Mouse (Mus musculus): Measurements from ENCODE around the gene Fli1. TPM values are rescaled to one million over a fixed set of nuclear protein-coding genes. Genes with fewer than 3 reads are reported as not detected.

Fli1 gene
- polyA plus RNA-seq, 1 experiment from 2014 or later, result 11.5 TPM

GRCm38 (mm10) chr9:32489315-32489714 is 53.3 kb downstream of the Fli1 start:
- WGBS (ENCODE audit: insufficient replicate concordance), result 55% methylated on average over 4 of the region's 4 CpGs

GRCm38 (mm10) chr9:32488627-32489026 is 54.0 kb downstream of the Fli1 start:
- no peak overlapping the region for H3K4me2 ChIP-seq (ENCODE audit: low read depth, low read length)
- ATAC-seq, result no peak

More at GRCm38 (mm10) chr9:32489315-32489714, 53.3 kb downstream of the Fli1 start:
- Histone ChIP-seq H3K9ac (replicated peaks) (no peak overlapping the region), H3K27ac (ENCODE audit: low read depth) (no peak overlapping the region), H3K4me2 (ENCODE audit: low read depth, low read length) (no peak overlapping the region), H3K9me3 (ENCODE audit: low read length) (no peaks in the 10 kb centered on the region), H3K36me3 (replicated peaks; ENCODE audit: insufficient read depth, low read length) (no peaks in the 10 kb centered on the region), H3K27me3 (ENCODE audit: insufficient read depth, low read length) (no peaks in the 10 kb centered on the region), H3K4me1 (ENCODE audit: insufficient read depth) (no peaks in the 10 kb centered on the region; the same call in 1 of the 2 replicates), H3K4me3 (ENCODE audit: low read depth, low read length) (no peak overlapping the region)
- ATAC-seq (no peak), DNase-seq (no peak)
- TF ChIP-seq CTCF (IDR thresholded peaks at IDR 0.05; ENCODE audit: low read depth), result no peak
- TF ChIP-seq EP300 (IDR thresholded peaks at IDR 0.05; ENCODE audit: low read depth), result no peak

DNA sequence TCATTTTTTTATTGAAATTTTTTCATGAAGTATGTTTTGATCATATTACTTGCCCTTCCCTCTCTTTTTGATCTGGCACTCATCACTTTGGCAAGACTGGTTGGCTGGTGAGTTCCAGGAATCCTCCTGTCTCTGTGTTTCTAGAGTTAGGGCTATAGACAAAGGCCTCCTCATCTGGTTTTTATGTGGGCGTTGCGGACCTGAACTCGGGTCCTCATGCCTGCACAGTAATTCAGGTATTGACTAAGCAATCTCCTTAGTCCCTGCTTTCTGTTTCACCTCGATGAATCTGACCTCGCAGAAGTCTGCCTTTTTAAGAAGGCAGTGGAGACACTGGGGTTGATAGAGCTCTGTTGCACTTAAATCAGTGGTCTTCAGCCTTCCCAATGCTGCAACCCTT is 54.8 kb downstream of the Fli1 start:
- 80% methylated on average over 5 of the region's 5 CpGs for WGBS (ENCODE audit: insufficient replicate concordance)
- H3K36me3 ChIP-seq (replicated peaks; ENCODE audit: insufficient read depth, low read length), result no peaks in the 10 kb centered on the region
- H3K9ac ChIP-seq (replicated peaks), result no peak overlapping the region
- H3K4me3 ChIP-seq (ENCODE audit: low read depth, low read length), result no peak overlapping the region
- TF ChIP-seq CTCF (IDR thresholded peaks at IDR 0.05; ENCODE audit: low read depth) (no peak), EP300 (IDR thresholded peaks at IDR 0.05; ENCODE audit: low read depth) (no peak)
- H3K9me3 ChIP-seq (ENCODE audit: low read length), result no peaks in the 10 kb centered on the region
- no peak overlapping the region for H3K4me2 ChIP-seq (ENCODE audit: low read depth, low read length)
- no peaks in the 10 kb centered on the region for H3K27me3 ChIP-seq (ENCODE audit: insufficient read depth, low read length)
- H3K27ac ChIP-seq (ENCODE audit: low read depth), result no peak overlapping the region
- no peak for ATAC-seq
- no peaks in the 10 kb centered on the region; the same call in 1 of the 2 replicates for H3K4me1 ChIP-seq (ENCODE audit: insufficient read depth)
- no peak for DNase-seq

More at GRCm38 (mm10) chr9:32488627-32489026, 54.0 kb downstream of the Fli1 start:
- no peaks in the 10 kb centered on the region for H3K27me3 ChIP-seq (ENCODE audit: insufficient read depth, low read length)
- H3K4me1 ChIP-seq (ENCODE audit: insufficient read depth), result no peaks in the 10 kb centered on the region; the same call in 1 of the 2 replicates
- DNase-seq, result no peak
- H3K9me3 ChIP-seq (ENCODE audit: low read length), result no peaks in the 10 kb centered on the region
- H3K36me3 ChIP-seq (replicated peaks; ENCODE audit: insufficient read depth, low read length), result no peaks in the 10 kb centered on the region
- no peak overlapping the region for H3K27ac ChIP-seq (ENCODE audit: low read depth)
- no peak overlapping the region for H3K4me3 ChIP-seq (ENCODE audit: low read depth, low read length)
- no peak for TF ChIP-seq CTCF (IDR thresholded peaks at IDR 0.05; ENCODE audit: low read depth)
- no peak for TF ChIP-seq EP300 (IDR thresholded peaks at IDR 0.05; ENCODE audit: low read depth)
- H3K9ac ChIP-seq (replicated peaks), result no peak overlapping the region

- Histone ChIP-seq H3K4me1 (ENCODE audit: insufficient read depth) (no peaks in the 10 kb centered on the region; the same call in 1 of the 2 replicates), H3K36me3 (replicated peaks; ENCODE audit: insufficient read depth, low read length) (no peaks in the 10 kb centered on the region), H3K9me3 (ENCODE audit: low read length) (no peaks in the 10 kb centered on the region), H3K9ac (replicated peaks) (no peak overlapping the region), H3K27me3 (ENCODE audit: insufficient read depth, low read length) (no peaks in the 10 kb centered on the region), H3K4me3 (ENCODE audit: low read depth, low read length) (no peak overlapping the region), H3K27ac (ENCODE audit: low read depth) (no peak overlapping the region), H3K4me2 (ENCODE audit: low read depth, low read length) (no peak overlapping the region)
- WGBS (ENCODE audit: insufficient replicate concordance), result 75% methylated on average over 4 of the region's 4 CpGs
- no peak for DNase-seq
- ATAC-seq, result no peak
- no peak for TF ChIP-seq CTCF (IDR thresholded peaks at IDR 0.05; ENCODE audit: low read depth)
- TF ChIP-seq EP300 (IDR thresholded peaks at IDR 0.05; ENCODE audit: low read depth), result no peak
Observed at GRCm38 (mm10) chr9:32487401-32487800, 55.3 kb downstream of the Fli1 start.

DNA sequence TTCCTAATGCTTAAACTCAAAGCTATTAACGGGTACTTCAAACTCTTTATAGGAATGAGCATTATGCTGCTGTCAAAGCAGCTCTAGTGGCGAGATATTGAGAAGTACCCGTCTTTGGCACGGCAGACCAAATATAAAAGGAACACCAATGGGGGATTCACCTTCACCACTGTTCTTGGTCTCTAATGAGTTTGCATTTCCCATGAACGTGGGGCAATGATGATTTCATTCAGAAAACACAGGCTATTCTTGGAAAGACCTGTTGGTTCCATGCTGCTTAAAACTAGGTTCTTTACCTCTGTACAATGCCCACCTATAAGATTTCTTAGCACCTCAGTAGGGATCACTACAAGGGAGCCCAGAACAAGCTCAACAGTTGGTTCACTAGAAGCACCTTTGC is 62.2 kb downstream of the Fli1 start:
- Histone ChIP-seq H3K9ac (replicated peaks) (no peak overlapping the region), H3K4me3 (ENCODE audit: low read depth, low read length) (no peak overlapping the region), H3K9me3 (ENCODE audit: low read length) (no peaks in the 10 kb centered on the region), H3K4me2 (ENCODE audit: low read depth, low read length) (no peak overlapping the region), H3K4me1 (ENCODE audit: insufficient read depth) (peaks cover 5% of the 10 kb centered on the region; the same call in 1 of the 2 replicates), H3K27ac (ENCODE audit: low read depth) (no peak overlapping the region), H3K36me3 (replicated peaks; ENCODE audit: insufficient read depth, low read length) (peaks cover 3% of the 10 kb centered on the region; the same call in 1 of the 2 replicates), H3K27me3 (ENCODE audit: insufficient read depth, low read length) (no peaks in the 10 kb centered on the region)
- DNase-seq (no peak), ATAC-seq (no peak)
- 66% methylated on average over 5 of the region's 5 CpGs for WGBS (ENCODE audit: insufficient replicate concordance)
- TF ChIP-seq EP300 (IDR thresholded peaks at IDR 0.05; ENCODE audit: low read depth), result no peak
- TF ChIP-seq CTCF (IDR thresholded peaks at IDR 0.05; ENCODE audit: low read depth), result no peak

DNA sequence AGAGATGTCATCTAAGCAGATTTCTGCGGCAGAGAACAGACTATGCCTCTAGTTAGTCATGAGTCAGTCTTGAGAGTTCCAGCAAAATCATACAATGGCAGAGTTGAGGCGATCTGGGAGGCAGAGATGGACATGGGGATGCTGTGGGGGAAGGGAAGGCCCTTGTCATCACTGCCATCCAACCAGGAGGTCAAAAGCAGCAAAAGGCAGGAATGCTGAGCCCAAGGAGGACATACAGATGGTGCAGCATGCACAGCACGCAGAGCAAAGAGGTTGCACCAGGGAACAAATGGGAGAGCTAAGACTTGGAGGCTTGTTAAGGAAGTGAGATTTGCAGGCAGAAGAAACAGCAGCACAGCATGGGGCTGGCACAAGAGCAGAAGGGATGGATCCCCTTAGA is 63.9 kb downstream of the Fli1 start:
- Histone ChIP-seq H3K4me2 (ENCODE audit: low read depth, low read length) (no peak overlapping the region), H3K9me3 (ENCODE audit: low read length) (no peaks in the 10 kb centered on the region), H3K4me1 (ENCODE audit: insufficient read depth) (peaks cover 5% of the 10 kb centered on the region; the same call in 1 of the 2 replicates), H3K4me3 (ENCODE audit: low read depth, low read length) (no peak overlapping the region), H3K9ac (replicated peaks) (no peak overlapping the region), H3K27ac (ENCODE audit: low read depth) (no peak overlapping the region), H3K27me3 (ENCODE audit: insufficient read depth, low read length) (no peaks in the 10 kb centered on the region), H3K36me3 (replicated peaks; ENCODE audit: insufficient read depth, low read length) (peaks cover 9% of the 10 kb centered on the region; the same call in 1 of the 2 replicates)
- ATAC-seq (no peak), DNase-seq (no peak)
- TF ChIP-seq EP300 (IDR thresholded peaks at IDR 0.05; ENCODE audit: low read depth), result no peak
- no peak for TF ChIP-seq CTCF (IDR thresholded peaks at IDR 0.05; ENCODE audit: low read depth)
- 57% methylated on average over 3 of the region's 3 CpGs for WGBS (ENCODE audit: insufficient replicate concordance)

GRCm38 (mm10) chr9:32478087-32478486 is 64.6 kb downstream of the Fli1 start:
- no peak overlapping the region for H3K9ac ChIP-seq (replicated peaks)
- no peak for TF ChIP-seq CTCF (IDR thresholded peaks at IDR 0.05; ENCODE audit: low read depth)
- no peak for TF ChIP-seq EP300 (IDR thresholded peaks at IDR 0.05; ENCODE audit: low read depth)
- H3K4me3 ChIP-seq (ENCODE audit: low read depth, low read length), result no peak overlapping the region
- H3K27me3 ChIP-seq (ENCODE audit: insufficient read depth, low read length), result no peaks in the 10 kb centered on the region
- no peak overlapping the region for H3K27ac ChIP-seq (ENCODE audit: low read depth)
- H3K36me3 ChIP-seq (replicated peaks; ENCODE audit: insufficient read depth, low read length), result peaks cover 9% of the 10 kb centered on the region; the same call in 1 of the 2 replicates
- ATAC-seq (no peak), DNase-seq (no peak)
- WGBS (ENCODE audit: insufficient replicate concordance), result 43% methylated on average over 2 of the region's 2 CpGs
- H3K4me2 ChIP-seq (ENCODE audit: low read depth, low read length), result no peak overlapping the region
- H3K4me1 ChIP-seq (ENCODE audit: insufficient read depth), result peaks cover 5% of the 10 kb centered on the region; the same call in 1 of the 2 replicates
- H3K9me3 ChIP-seq (ENCODE audit: low read length), result no peaks in the 10 kb centered on the region
